Mouse (Mus musculus) A20 (cell line): ENCODE data around the gene Dnajc6.

ENCODE experiments used
- DNase-seq: peaks from one replicate; pipeline ENCODE4 v3.0.0-alpha.2; 2011; ENCODE audit warnings: low read depth, low spot score

The Dnajc6 gene

DNA sequence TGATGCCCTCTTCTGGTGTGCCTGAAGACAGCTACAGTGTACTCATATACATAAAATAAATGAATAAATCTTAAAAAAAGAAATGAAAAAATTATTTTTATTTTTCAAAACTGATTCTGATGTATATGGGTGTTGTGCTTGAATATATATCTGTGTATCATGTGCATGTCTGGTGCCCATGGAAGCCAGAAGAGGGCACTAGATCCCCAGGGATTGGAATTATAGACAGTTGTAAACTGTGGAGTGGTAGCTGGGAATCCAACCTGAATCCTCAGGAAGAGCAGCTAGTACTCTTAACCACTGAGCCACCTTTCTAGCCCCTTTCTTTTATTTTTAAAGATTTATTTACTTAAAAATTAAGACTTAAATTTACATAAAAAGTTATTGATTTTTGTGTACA lies 9.9 kb downstream of the Dnajc6 start:
- DNase-seq, result no peak

DNA sequence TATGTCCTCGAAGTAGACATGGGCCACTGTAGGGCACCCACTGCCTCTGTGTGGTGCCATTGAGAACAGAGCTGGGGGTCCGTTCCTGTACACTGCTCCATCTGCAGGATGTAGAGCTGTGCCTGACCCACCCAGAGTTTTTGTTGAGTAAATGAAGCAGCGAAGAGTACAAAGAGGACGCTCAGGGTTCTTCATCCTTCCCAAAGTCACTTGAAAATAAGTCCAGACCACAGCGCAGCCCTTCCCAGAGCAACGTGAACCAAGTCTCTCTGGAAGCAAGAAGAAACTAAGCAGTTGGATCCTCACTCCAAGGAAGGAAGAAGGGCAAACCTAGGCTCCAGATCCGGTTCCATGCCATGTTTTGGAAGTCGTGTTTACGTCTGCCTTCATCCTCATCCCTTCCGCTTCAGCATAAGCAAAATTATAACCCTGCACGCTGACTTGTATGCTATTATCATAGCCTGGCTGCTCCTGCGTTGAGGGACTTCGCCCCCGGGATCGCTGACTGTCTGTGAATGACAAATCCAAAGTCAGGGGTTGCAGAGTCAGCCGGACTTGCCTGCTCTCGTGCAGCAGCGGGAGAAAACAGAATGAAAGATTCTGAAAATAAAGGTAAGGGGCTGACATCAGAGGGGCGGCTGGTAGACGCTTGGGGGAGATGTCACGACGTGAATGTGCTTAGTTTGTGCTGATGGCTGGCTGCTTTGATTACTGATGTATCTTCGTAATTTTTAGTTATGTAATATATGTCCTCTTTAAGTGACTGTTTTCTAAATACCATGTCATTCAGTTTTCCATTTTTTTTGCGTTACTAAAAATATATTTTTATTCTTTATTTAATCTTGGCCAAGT lies 11.3 kb downstream of the Dnajc6 start:
- no peak for DNase-seq

DNA sequence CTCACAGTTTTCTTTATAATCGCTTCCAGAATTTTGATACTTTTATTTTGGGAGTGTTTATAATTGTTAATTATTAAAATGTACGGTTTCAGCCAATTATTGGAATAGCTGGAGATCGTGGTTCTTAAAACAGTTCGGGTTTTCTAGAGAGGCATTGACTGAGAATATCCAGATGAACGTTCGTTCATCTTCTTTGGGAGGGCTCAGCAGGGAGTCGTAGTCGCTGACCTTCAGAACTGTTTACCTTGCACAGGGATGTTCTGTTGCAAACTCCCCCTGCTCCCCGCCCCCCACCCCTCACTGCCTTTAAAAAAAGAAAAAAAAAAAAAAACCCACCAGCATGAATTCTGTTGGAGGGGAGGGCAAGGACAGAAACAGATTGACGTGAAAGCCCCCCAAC lies 12.0 kb downstream of the Dnajc6 start:
- DNase-seq, result no peak

- no peak for DNase-seq
Measured at GRCm38 (mm10) chr4:101508851-101509577, 12.6 kb downstream of the Dnajc6 start.

GRCm38 (mm10) chr4:101510111-101510903 lies 13.9 kb downstream of the Dnajc6 start:
- no peak for DNase-seq

GRCm38 (mm10) chr4:101510904-101511210 lies 14.4 kb downstream of the Dnajc6 start:
- no peak for DNase-seq

- no peak for DNase-seq
Measured at GRCm38 (mm10) chr4:101511768-101512521, 15.5 kb downstream of the Dnajc6 start.

GRCm38 (mm10) chr4:101513251-101513650 lies 16.8 kb downstream of the Dnajc6 start:
- no peak for DNase-seq

DNA sequence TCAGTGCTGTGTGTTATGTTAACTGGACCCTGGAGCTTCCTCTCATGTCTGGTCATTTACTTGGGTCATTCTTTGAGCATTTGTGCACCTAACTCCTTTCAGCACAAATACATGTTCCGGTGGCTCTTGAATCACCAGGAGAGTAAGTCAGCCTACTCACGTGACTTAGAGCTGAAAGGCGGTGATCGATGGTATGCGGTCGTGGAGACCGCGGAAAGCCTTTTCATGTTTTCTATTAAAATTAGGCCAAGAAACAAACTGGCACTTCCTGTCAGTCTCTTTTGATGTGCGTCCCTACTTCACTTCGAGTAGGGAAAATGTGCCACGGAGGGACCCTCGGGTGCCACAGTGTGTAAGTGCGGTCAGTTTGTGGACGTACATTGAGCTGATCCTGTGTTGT lies 19.4 kb downstream of the Dnajc6 start:
- DNase-seq, result no peak

DNA sequence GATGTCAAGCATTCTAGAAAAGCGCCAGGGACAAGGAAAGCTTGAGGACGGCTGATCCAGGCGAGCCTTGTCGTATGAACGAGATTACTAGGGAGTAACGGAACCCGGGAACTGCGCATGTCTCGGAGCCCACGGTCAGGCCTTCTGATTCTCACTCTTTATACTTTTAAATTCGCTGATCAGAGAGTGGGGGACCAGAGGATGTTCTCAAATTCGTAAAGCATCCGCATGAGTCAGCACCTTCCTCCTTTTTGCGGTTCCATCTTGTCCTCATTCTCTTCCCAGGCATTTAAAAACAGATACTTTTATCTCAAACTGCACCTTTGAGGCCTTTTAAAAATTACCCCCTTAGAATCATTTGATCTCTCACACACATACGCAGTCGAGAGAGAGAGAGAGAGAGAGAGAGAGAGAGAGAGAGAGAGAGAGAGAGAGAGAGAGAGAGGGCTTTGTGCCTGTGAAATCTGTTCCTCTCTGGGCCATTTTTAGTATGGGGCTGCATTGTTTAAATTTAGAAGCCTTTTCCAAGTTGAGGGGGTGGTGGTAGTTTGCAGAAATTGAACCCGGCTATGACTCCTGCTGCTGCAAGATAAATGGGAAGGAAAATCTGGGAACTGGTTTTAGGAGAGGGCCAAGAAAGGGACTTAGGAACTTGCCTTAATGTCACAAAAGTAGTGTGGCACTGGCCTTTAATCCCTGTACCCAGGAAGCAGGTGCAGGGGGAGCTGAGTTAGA lies 20.2 kb downstream of the Dnajc6 start:
- DNase-seq, result no peak

- DNase-seq, result no peak
Measured at GRCm38 (mm10) chr4:101531901-101532300, 35.5 kb downstream of the Dnajc6 start.

DNA sequence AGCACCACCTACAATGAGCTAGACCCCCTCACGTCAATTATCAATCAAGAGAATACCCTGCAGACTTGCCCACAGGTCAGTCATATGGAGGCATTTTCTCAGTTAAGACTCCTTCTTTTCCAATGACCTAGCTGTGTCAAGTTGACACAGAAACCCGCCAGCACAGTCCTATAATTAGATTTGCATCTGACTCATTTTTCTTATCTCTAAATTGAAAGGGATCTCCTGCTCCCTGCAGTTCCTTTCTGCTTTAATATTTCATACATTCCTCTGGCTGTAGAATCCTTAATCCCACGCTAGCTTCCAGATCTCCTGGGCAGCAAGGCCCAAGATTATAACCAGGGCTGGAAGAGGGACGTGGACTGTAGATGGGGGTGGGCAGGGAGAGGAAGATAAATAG lies 44.1 kb downstream of the Dnajc6 start:
- DNase-seq, result no peak

DNA sequence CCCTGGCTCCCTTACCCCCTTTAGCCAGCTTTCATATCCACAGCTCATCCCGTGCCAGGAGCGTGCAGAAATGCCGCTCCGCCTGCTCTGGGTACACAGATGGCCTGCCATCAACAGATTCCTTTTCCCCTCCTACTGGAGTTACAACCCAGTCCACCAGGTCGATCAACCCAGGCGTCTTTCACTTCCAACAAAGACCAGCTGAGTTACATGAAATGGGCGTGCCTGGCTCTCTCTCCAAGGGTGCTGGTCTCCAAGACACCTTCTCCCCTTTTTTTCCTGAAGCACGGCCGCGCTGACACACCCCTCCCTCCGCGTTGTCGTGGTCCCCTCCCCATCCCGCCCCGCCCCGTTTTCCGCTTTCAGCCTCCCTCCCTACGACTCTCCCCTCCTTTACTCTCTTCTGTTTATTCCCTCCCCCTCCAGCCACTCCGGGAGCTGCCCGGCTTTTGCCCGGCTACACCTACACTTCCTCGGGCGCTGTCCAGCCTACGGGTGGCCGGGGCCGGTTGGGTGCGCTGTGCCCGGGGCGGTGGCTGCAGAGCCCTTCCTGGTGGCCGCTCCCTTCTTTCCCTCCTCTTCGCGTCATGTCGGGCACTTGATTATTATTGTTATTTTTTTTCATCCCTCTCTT lies 53.6 kb downstream of the Dnajc6 start:
- DNase-seq, result no peak

- DNase-seq, result no peak
Measured at GRCm38 (mm10) chr4:101550671-101551161, 54.3 kb downstream of the Dnajc6 start.

- no peak for DNase-seq
Measured at GRCm38 (mm10) chr4:101551425-101551824, 55.0 kb downstream of the Dnajc6 start.

DNA sequence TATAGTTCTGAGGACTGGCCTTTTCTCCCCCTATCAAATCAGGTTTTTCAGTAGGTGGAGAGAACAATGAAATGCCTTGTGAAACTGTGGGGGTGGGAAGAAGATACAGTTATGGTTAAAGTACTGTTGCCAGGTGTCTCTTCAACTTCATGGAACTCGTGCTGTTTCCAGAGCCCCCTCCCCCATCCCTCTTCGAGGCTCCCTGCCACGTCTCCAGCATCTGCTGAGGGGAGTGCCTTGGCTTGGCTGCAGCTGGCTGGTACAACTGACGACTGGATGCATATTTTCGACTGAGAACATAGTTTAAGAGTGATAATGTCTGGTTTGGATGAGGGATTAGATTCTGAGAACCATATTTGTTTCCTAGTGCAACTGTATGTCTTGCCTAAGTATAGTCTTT lies 55.9 kb downstream of the Dnajc6 start:
- no peak for DNase-seq

DNA sequence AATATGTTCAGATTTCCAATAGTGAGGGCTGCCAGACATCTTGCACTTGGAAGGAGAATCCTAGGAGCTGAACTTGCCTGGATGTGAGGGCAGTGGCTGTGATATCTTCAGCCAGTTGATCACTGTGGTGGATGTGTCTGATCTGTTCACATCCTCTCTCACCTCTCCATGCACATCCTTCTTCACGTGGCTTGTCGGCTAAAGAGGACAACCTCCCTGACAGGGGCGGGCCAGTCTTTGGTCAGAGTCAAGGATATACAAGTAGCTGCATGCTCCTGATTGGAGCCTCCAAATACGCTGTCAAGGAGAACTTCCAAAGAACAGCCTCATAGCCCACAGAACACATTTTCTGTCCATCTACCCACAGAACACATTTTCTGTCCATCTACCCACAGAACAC lies 58.6 kb downstream of the Dnajc6 start:
- no peak for DNase-seq

DNA sequence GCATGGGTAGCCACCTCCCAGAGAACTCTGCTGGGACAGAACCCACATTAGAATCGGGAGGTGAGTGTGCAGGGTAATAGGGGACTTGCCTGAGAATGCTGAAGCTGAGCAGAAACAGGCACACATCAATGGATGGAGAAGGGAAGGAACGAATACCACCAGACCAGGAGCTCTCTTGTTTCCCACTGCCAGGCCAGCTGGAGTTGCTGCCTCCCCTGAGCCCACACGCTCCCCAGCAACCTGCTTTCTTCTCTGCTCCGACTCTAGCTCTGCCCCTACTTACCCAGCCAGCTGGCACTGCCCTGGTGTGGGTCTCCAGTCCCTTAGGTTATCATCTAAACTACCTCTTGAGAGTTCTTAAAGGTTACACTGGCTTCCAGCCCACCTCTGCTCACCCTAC lies 63.7 kb downstream of the Dnajc6 start:
- no peak for DNase-seq

GRCm38 (mm10) chr4:101562836-101563235 lies 66.4 kb downstream of the Dnajc6 start:
- DNase-seq, result no peak

DNA sequence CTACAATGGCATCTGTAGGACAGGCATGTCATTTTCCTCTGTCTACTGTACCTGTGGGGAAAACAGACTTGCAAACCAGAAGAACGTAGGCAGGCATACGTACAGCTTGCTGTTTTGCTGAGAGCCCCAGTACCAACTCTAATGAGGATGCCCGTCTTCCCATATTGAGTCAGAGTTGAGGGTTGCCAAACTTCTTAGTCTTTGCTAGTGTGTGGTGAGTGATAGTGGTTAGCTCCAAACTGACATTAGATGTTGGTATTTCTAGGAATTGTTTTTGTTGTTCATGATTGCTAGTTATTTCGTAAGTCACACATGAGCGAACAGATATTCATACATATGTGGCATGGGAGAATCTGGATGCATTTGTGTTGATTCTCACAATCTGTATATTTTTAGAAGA lies 67.2 kb downstream of the Dnajc6 start:
- DNase-seq, result no peak
